ENCODE assay signal across 17 mouse cellular contexts in genomic region chr14:120500021-120500560, GRCm38 (mm10). TPM values are rescaled to one million over a fixed set of nuclear protein-coding genes. Genes with fewer than 3 reads are reported as not detected.
DNase-seq lines count a peak whose midpoint lies in the region; ATAC-seq lines count a peak whose summit lies in the region.
"Had no signal": no experiment of that assay in that cellular context is flagged by ENCODE, and none has a peak within 500 bp of the region (broad histone marks: within the 10 kb centered on the region; RNA-seq: fewer than 3 reads in every experiment).

No protein-coding gene starts in this region.

- DNase-seq in frontal cortex, postnatal 25 days (ENCODE audit: low spot score in 2 of 2): no peak
- DNase-seq in left cerebral cortex, postnatal 14 days (ENCODE audit: low spot score in 2 of 2): peak; percentile 26 to 54
- DNase-seq in left cerebral cortex, adult 11 months (ENCODE audit: low spot score): no peak
- DNase-seq in brain, adult 2 months (ENCODE audit: low read depth, low spot score): peak; percentile 88
- peak; percentile 43 to 47 for DNase-seq in cerebellum, postnatal 25 days
- DNase-seq: kidney, postnatal 4 days; midbrain, embryonic 14.5 days; retina, postnatal 1 day; thymus, adult 18-20 months had no signal

- H3K27ac ChIP-seq in kidney, embryonic 16.5 days (ENCODE audit: low read length): no peak overlapping the region
- H3K27ac ChIP-seq: limb, embryonic 13.5 days; lung, embryonic 15.5 days; neural tube, embryonic 12.5 days had no signal

- peaks cover 7% of the 10 kb centered on the region; the same call in 1 of the 2 replicates for H3K36me3 ChIP-seq in kidney, embryonic 16.5 days (ENCODE audit: insufficient read depth, low read length)

- no peak overlapping the region for H3K9ac ChIP-seq in kidney, embryonic 16.5 days (replicated peaks; ENCODE audit: low read length)
- H3K9ac ChIP-seq: limb, embryonic 13.5 days; lung, embryonic 15.5 days; neural tube, embryonic 12.5 days had no signal

- peaks cover 13% of the 10 kb centered on the region for H3K4me1 ChIP-seq in kidney, embryonic 16.5 days (ENCODE audit: insufficient read depth, low read length)
- H3K4me1 ChIP-seq: neural tube, embryonic 12.5 days had no signal

- intact Hi-C loops in left cerebral cortex, postnatal 14 days (cut with DNase I): no loop called here

- peak; percentile 74 for ATAC-seq in frontal cortex, adult (ENCODE audit: low TSS enrichment)
- ATAC-seq in kidney, embryonic 16.5 days (ENCODE audit: low FRiP score, low TSS enrichment): no peak
- ATAC-seq in megakaryocyte-erythroid progenitor cell, adult 5-6 weeks (replicated peaks; ENCODE audit: low FRiP score, low TSS enrichment, poor library complexity, severe bottlenecking): no peak
- ATAC-seq: activated CD4-positive, CD25-positive, alpha-beta regulatory T cell, adult 4 months; intestine, postnatal 0 days had no signal

- H3K4me2 ChIP-seq in kidney, embryonic 16.5 days (replicated peaks; ENCODE audit: low read depth, low read length): no peak overlapping the region
- H3K4me2 ChIP-seq: limb, embryonic 13.5 days; lung, embryonic 15.5 days; neural tube, embryonic 12.5 days had no signal

- no peaks in the 10 kb centered on the region for H3K27me3 ChIP-seq in kidney, embryonic 16.5 days (ENCODE audit: insufficient read depth, low read length)
- H3K27me3 ChIP-seq: limb, embryonic 13.5 days; lung, embryonic 15.5 days; neural tube, embryonic 12.5 days had no signal

- WGBS in kidney, embryonic 16.5 days: 83% methylated on average over 12 of the region's 12 CpGs

- no peaks in the 10 kb centered on the region for H3K9me3 ChIP-seq in kidney, embryonic 16.5 days (ENCODE audit: low read length)
- H3K9me3 ChIP-seq: limb, embryonic 13.5 days; lung, embryonic 15.5 days; neural tube, embryonic 12.5 days had no signal

- H3K4me3 ChIP-seq in kidney, embryonic 16.5 days (ENCODE audit: low read length): no peak overlapping the region
- H3K4me3 ChIP-seq: limb, embryonic 13.5 days; lung, embryonic 15.5 days; neural tube, embryonic 12.5 days had no signal

RNA-seq across cellular contexts. Expression of gene Rap2a, which starts 21.8 kb away (rescaled TPM):
- total RNA-seq in left cerebral cortex, postnatal 14 days (2021): 100 to 1,000 TPM; 105 to 109 TPM
- polyA plus RNA-seq in kidney, embryonic 16.5 days (2015; fragmentation: Nextera tagmentation; extraction: Ambion mirVana): 5.9 and 7.3 TPM in 2 replicates
- total RNA-seq in megakaryocyte-erythroid progenitor cell, adult 5-6 weeks (2014; fragmentation: Nextera tagmentation): 3.4 and 4.6 TPM in 2 replicates
- 3.1 and 3.7 TPM in 2 replicates for total RNA-seq in megakaryocyte-erythroid progenitor cell, adult 5-6 weeks (2017)

Comparison
In these comparisons a context has a peak if more than half of its experiments do, and no peak if none do; other contexts are left out.
1. DNase-seq: peak in left cerebral cortex, postnatal 14 days (2 of 2), brain, adult 2 months (single experiment) and cerebellum, postnatal 25 days (2 of 2); none in frontal cortex, postnatal 25 days (0 of 2) and left cerebral cortex, adult 11 months (single experiment).
2. RNA of gene Rap2a, which starts 21.8 kb away (total RNA-seq): 105 to 109 TPM in left cerebral cortex, postnatal 14 days; 3.1 to 4.6 TPM in megakaryocyte-erythroid progenitor cell, adult 5-6 weeks; every median in the first group is over 10 times any median in the second.